Mouse (Mus musculus) embryonic facial prominence, embryonic 11.5 days (tissue): ENCODE measurements around the gene Adad1. TPM values are rescaled to one million over a fixed set of nuclear protein-coding genes. Genes with fewer than 3 reads are reported as not detected.

ENCODE experiments used
- ATAC-seq: fragments of 200-750 bp; cut with Nextera tagmentation; replicated peaks from 2 replicates; pipeline ENCODE4 v1.8.0; 2017; ENCODE audit warnings: low read depth; ENCODE audit not compliant: insufficient number of reproducible peaks, low FRiP score, low TSS enrichment
- DNase-seq: peaks from one replicate; pipeline ENCODE4 v3.0.0-alpha.2; 2015; ENCODE audit warnings: low spot score
- H3K27ac ChIP-seq: fragments of 300-500 bp; sonication (generic); replicated peaks from 2 replicates; pipeline ENCODE4 v1.5.1; 2014; ENCODE audit warnings: mild to moderate bottlenecking, low read depth, low read length, control low read depth
- H3K27me3 ChIP-seq: fragments of 300-500 bp; sonication (generic); 2 replicates; pipeline ENCODE4 v1.6.1; 2014; ENCODE audit warnings: mild to moderate bottlenecking, low read length, moderate library complexity, mixed read lengths; ENCODE audit not compliant: control insufficient read depth, insufficient read depth
- H3K36me3 ChIP-seq: fragments of 300-500 bp; sonication (generic); replicated peaks from 2 replicates; pipeline ENCODE4 v1.6.1; 2014; ENCODE audit warnings: low read depth, mild to moderate bottlenecking, low read length, moderate library complexity, mixed read lengths; ENCODE audit not compliant: control insufficient read depth, insufficient read depth
- H3K4me1 ChIP-seq: fragments of 300-500 bp; sonication (generic); 2 replicates; pipeline ENCODE4 v1.6.1; 2014; ENCODE audit warnings: low read length, mixed read lengths; ENCODE audit not compliant: control insufficient read depth, insufficient read depth
- H3K4me2 ChIP-seq: fragments of 300-500 bp; sonication (generic); 2 replicates; pipeline ENCODE4 v1.6.1; 2014; ENCODE audit warnings: low read depth, mild to moderate bottlenecking, control low read depth, low read length, moderate library complexity
- H3K4me3 ChIP-seq: fragments of 300-500 bp; sonication (generic); 2 replicates; pipeline ENCODE4 v1.5.1; 2014; ENCODE audit warnings: low read depth, low read length, control low read depth
- H3K9ac ChIP-seq: fragments of 300-500 bp; sonication (generic); replicated peaks from 2 replicates; pipeline ENCODE4 v1.6.1; 2014; ENCODE audit warnings: mild to moderate bottlenecking, control low read depth, low read length
- H3K9me3 ChIP-seq: fragments of 300-500 bp; sonication (generic); replicated peaks from 2 replicates; pipeline ENCODE4 v1.6.1; 2016; ENCODE audit warnings: mild to moderate bottlenecking, low read length, inconsistent platforms, mixed read lengths; ENCODE audit not compliant: control insufficient read depth
- WGBS: fragments of 180-500 bp; shearing (Covaris S2); extraction: QIAGEN DNeasy Blood & Tissue Kit; methylation state at CpG from one replicate; pipeline ENCODE4 v1.1.7; 2014; 5-methylcytosine and 5-hydroxymethylcytosine counted together
- polyA plus RNA-seq: library from polyadenylated mRNA; unstranded; fragments of >200 nt; fragmentation: Nextera tagmentation; extraction: Ambion mirVana; gene quantifications from 2 replicates; pipeline ENCODE4 v1.2.1, GENCODE M21; 2014

Adad1 gene
- polyA plus RNA-seq, 1 experiment from 2014 or later = 0.27 TPM

DNA sequence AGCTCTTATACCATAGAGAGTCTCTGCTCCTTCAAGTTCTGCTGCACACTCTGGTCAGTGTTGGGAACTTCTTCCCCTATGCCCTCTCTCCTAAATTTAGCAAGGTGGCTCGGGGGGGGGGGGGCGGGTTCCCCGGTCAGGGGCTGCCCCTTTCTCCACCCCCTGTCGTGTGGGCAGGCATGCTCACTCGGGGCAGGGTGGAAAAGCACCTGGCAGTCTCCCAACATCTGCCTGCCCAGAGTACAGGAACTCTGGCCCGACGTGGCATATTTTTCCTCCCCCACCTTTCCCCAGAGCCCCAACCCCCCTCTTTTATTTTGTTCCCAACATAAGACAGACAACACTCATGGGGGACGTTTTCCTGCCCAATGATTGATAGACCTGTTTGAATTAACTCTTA lies 83.1 kb downstream of the Adad1 start:
- WGBS = 56% methylated on average over 8 of the region's 8 CpGs
- Histone ChIP-seq H3K9me3 (no peaks in the 10 kb centered on the region), H3K4me2 (no peak overlapping the region), H3K27ac (no peak overlapping the region), H3K36me3 (no peaks in the 10 kb centered on the region), H3K27me3 (no peaks in the 10 kb centered on the region), H3K4me3 (no peak overlapping the region), H3K4me1 (no peaks in the 10 kb centered on the region), H3K9ac (no peak overlapping the region)
- ATAC-seq = no peak
- no peak for DNase-seq

DNA sequence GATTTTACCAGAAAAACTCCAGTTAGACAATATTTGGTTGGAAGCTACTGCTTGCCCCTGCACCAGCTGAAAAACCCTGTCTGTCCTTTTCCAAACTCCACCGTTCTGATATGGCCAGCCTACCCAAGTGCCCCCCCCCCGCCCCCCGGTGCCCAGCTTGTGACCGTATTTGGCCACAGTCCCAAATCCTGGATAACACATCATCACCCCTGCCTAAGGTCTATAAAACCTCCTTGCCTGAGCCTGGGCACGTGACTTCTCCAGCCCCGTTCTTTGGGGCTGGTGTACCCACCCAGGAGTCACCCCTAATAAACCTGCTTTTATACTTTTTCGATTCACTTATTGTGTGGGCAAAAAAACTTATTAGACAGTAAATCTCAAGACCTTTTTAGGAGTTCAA lies 83.5 kb downstream of the Adad1 start:
- Histone ChIP-seq H3K27ac (no peak overlapping the region), H3K4me1 (no peaks in the 10 kb centered on the region), H3K9me3 (no peaks in the 10 kb centered on the region), H3K4me2 (no peak overlapping the region), H3K27me3 (no peaks in the 10 kb centered on the region), H3K36me3 (no peaks in the 10 kb centered on the region), H3K4me3 (no peak overlapping the region), H3K9ac (no peak overlapping the region)
- ATAC-seq (no peak), DNase-seq (no peak)
- WGBS = 90% methylated on average over 7 of the region's 7 CpGs

- DNase-seq = no peak
- 90% methylated on average over 10 of the region's 10 CpGs for WGBS
- H3K4me2 ChIP-seq = no peak overlapping the region
- H3K4me1 ChIP-seq = no peaks in the 10 kb centered on the region
- ATAC-seq = no peak
- H3K9ac ChIP-seq = no peak overlapping the region
- no peaks in the 10 kb centered on the region for H3K27me3 ChIP-seq
- no peaks in the 10 kb centered on the region for H3K9me3 ChIP-seq
- H3K27ac ChIP-seq = no peak overlapping the region
- H3K4me3 ChIP-seq = no peak overlapping the region
- H3K36me3 ChIP-seq = no peaks in the 10 kb centered on the region
Measured at GRCm38 (mm10) chr3:37152274-37152673, 88.9 kb downstream of the Adad1 start.

DNA sequence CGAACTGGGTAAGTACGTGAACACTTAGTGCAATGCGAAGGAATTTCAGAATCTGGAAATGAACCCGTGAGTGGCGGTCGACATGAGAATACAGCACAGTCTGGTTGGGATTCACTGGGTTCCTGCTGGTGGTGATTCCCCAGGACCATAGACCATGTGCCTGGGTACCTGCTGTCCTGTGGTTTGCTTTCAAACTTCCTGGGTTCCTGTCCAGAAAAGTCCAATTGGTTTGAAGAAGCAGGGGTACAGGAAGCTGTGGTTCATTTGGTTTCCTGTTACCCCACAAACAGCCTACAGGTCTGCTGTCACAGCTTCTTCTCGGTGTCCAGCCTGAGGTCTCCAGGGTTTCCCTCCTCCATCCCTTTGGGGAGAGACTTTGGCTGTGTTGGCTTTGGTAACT lies 89.7 kb downstream of the Adad1 start:
- no peak for DNase-seq

GRCm38 (mm10) chr3:37154396-37154795 lies 91.1 kb downstream of the Adad1 start:
- Histone ChIP-seq H3K27me3 (no peaks in the 10 kb centered on the region), H3K36me3 (no peaks in the 10 kb centered on the region), H3K27ac (no peak overlapping the region), H3K9ac (no peak overlapping the region), H3K9me3 (no peaks in the 10 kb centered on the region), H3K4me3 (no peak overlapping the region), H3K4me2 (no peak overlapping the region), H3K4me1 (no peaks in the 10 kb centered on the region)
- ATAC-seq = no peak
- DNase-seq = no peak
- WGBS = 85% methylated on average over 7 of the region's 7 CpGs

More for the DNA sequence above, 89.7 kb downstream of the Adad1 start:
- H3K36me3 ChIP-seq = no peaks in the 10 kb centered on the region
- no peak for ATAC-seq
- no peak overlapping the region for H3K4me3 ChIP-seq
- no peaks in the 10 kb centered on the region for H3K4me1 ChIP-seq
- WGBS = 95% methylated on average over 7 of the region's 7 CpGs
- no peak overlapping the region for H3K27ac ChIP-seq
- H3K27me3 ChIP-seq = no peaks in the 10 kb centered on the region
- no peak overlapping the region for H3K9ac ChIP-seq
- H3K9me3 ChIP-seq = no peaks in the 10 kb centered on the region
- H3K4me2 ChIP-seq = no peak overlapping the region

DNA sequence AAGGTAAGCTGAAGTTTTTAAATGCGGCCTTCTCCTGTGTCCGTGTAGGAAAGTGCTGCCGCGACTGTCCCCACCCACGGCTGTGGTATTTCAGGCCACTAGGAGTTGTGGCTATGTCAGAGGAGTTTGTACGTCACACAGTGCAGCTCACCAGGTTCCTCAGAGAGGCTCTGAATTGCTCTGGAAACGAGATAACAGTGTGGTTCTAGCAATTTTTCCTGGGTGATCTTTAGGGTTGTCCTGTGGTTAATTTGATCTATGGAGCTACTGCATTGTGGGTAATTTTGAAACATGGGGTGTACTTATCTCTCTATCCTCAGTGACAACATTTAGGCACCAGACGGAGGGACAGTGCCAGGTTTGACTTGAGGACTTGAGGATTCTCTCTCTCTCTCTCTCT lies 93.8 kb downstream of the Adad1 start:
- no peak for ATAC-seq
- H3K27me3 ChIP-seq = no peaks in the 10 kb centered on the region
- no peak overlapping the region for H3K4me2 ChIP-seq
- 73% methylated on average over 8 of the region's 8 CpGs for WGBS
- no peaks in the 10 kb centered on the region for H3K4me1 ChIP-seq
- no peak overlapping the region for H3K4me3 ChIP-seq
- no peaks in the 10 kb centered on the region for H3K36me3 ChIP-seq
- no peaks in the 10 kb centered on the region for H3K9me3 ChIP-seq
- DNase-seq = no peak
- H3K27ac ChIP-seq = no peak overlapping the region
- H3K9ac ChIP-seq = no peak overlapping the region

DNA sequence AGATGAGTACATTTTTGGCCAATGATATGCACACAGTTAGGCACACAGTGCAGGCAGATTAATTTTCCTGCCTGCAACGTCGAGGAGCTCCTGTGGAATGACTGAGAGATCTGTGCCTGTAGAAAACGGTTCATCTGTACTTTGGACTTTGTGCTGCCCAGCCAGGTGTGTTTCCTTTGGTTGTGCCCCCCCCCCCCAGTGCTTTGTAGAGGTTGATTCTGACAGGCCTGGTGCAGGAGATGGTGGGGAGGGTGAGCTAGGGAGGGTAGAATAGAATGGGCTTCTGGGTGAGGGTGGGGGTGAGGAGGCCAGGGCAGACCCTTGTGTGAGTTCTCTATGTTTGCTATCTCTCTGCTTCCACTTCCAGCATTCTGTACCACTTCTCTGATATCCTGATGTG lies 94.9 kb downstream of the Adad1 start:
- no peaks in the 10 kb centered on the region for H3K9me3 ChIP-seq
- no peak for ATAC-seq
- no peaks in the 10 kb centered on the region for H3K27me3 ChIP-seq
- 79% methylated on average over 3 of the region's 3 CpGs for WGBS
- no peak for DNase-seq
- no peaks in the 10 kb centered on the region for H3K4me1 ChIP-seq
- no peak overlapping the region for H3K4me2 ChIP-seq
- no peaks in the 10 kb centered on the region for H3K36me3 ChIP-seq
- H3K27ac ChIP-seq = no peak overlapping the region
- H3K4me3 ChIP-seq = no peak overlapping the region
- H3K9ac ChIP-seq = no peak overlapping the region

GRCm38 (mm10) chr3:37161096-37161495 lies 97.8 kb downstream of the Adad1 start:
- Histone ChIP-seq H3K4me3 (no peak overlapping the region), H3K36me3 (no peaks in the 10 kb centered on the region), H3K27ac (no peak overlapping the region), H3K9me3 (no peaks in the 10 kb centered on the region), H3K9ac (no peak overlapping the region), H3K4me2 (no peak overlapping the region), H3K4me1 (no peaks in the 10 kb centered on the region), H3K27me3 (no peaks in the 10 kb centered on the region)
- ATAC-seq = no peak
- no peak for DNase-seq
- WGBS = 80% methylated on average over 4 of the region's 4 CpGs
